Mouse (Mus musculus) embryo, embryonic 10 days (tissue): ENCODE data around the gene Olfr1221.
"Not testable (repeated sequence)": the region's sequence is repeated elsewhere in the genome, so short reads cannot be mapped to it uniquely, and the experiment has no call there.

ENCODE experiments used
- DNase-seq: peaks from one replicate; pipeline ENCODE4 v3.0.0-alpha.2; 2015; ENCODE audit warnings: low spot score

The Olfr1221 gene

GRCm38 (mm10) chr2:89117183-89117582 lies at the start of gene Olfr1221:
Olfr1221 (minus strand) TSS chr2:89117283.
- DNase-seq: no peak

GRCm38 (mm10) chr2:89164711-89165110 lies 47.6 kb upstream of the Olfr1221 start:
- not testable (repeated sequence) for DNase-seq

GRCm38 (mm10) chr2:89163991-89164390 lies 46.9 kb upstream of the Olfr1221 start, which contains the start of gene Olfr1224-ps1:
Olfr1224-ps1 (minus strand) TSS chr2:89164091.
- not testable (repeated sequence) for DNase-seq

- no peak for DNase-seq
Measured at GRCm38 (mm10) chr2:89151460-89151859, 34.4 kb upstream of the Olfr1221 start, which contains the start of gene Olfr1223. Olfr1223 (minus strand) TSS chr2:89151560.

GRCm38 (mm10) chr2:89132954-89133353 lies 15.9 kb upstream of the Olfr1221 start, which contains the start of gene Olfr1222:
Olfr1222 (minus strand) TSS chr2:89133054.
- DNase-seq: no peak

- DNase-seq: no peak
Measured at GRCm38 (mm10) chr2:89106735-89107134, 10.3 kb downstream of the Olfr1221 start, which contains the start of gene Olfr1220. Olfr1220 (minus strand) TSS chr2:89106835.

- no peak for DNase-seq
Measured at GRCm38 (mm10) chr2:89105651-89106050, 11.4 kb downstream of the Olfr1221 start.

GRCm38 (mm10) chr2:89093848-89094247 lies 23.2 kb downstream of the Olfr1221 start:
- DNase-seq: no peak

- no peak for DNase-seq
Measured at GRCm38 (mm10) chr2:89083413-89083812, 33.7 kb downstream of the Olfr1221 start, which contains the start of gene Olfr1219. Olfr1219 (minus strand) TSS chr2:89083513.

- DNase-seq: no peak
Measured at GRCm38 (mm10) chr2:89081487-89081886, 35.6 kb downstream of the Olfr1221 start.

- no peak for DNase-seq
Measured at GRCm38 (mm10) chr2:89061087-89061486, 56.0 kb downstream of the Olfr1221 start, which contains the start of gene Olfr1218. Olfr1218 (minus strand) TSS chr2:89061187.
